Mouse (Mus musculus) thymus, postnatal 14 days (tissue): ENCODE results near the gene R3hdm4.
"Not testable (repeated sequence)": the region's sequence is repeated elsewhere in the genome, so short reads cannot be mapped to it uniquely, and the experiment has no call there.

ENCODE experiments used
- DNase-seq: peaks from one replicate; pipeline ENCODE4 v3.0.0; 2021

R3hdm4 gene

DNA sequence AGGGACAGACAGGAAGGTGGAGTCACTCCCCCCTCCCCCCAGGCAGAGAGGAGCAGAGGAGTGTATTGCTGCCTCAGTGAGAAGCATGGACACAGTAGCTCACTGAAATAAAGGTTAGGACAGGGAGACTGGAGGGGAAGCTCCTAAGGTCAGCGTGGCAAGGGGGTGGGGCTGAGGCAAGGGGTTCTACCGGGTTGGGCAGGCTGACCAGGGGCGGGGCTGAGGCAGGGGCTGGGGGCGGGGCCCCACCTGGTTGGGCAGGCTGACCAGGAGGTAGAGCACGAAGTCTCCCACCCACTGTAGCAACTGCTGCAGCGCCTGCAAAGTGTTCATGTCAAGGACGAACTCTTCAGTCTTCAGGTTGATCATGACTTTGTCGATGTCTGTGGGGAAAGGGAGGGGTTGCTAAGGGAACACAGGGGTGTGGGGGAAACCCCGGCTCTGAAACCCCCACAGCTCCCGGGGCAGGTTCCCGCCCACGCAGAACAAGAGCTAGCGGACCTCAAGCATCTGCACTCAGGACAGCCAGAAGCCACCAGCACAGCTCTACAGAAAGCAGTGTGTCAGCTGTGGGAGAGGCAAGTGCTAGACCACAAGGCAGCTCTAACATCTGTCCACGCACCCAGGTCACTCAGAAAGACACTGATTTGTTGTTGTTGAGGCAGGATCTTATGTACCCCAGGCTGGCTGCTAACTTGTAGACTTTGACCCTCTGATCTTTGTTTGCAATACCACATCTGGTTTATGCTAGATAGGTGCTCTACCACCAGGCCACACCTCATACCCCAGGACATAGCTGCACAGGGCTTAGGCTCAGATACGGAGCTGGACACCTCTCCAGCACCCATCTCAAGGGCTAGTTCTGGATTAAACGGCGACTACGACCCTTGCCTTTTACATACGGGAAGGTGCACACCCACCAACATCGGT is 23.4 kb downstream of the R3hdm4 start:
- DNase-seq = no peak

DNA sequence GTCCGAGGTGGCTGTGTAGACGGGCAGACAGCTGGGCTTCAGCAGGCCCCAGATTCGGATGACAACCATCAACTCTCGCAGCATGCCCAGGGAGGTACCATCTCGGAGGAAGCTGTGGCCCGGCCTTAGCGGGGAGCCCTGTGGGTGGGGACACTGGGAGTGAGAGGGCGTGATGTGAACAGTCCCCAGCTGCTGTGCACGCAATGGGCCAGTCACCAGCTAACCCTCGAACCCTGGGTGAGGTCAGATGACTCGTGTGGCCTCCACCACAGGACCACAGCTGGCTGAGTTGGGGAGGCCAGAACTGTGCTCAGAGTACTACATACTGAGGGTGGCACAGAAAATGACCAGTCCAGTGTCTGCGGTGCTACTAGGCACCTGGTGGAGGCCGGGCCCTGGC is 24.2 kb downstream of the R3hdm4 start:
- no peak for DNase-seq

GRCm38 (mm10) chr10:79896306-79896705 is 24.7 kb downstream of the R3hdm4 start:
- no peak for DNase-seq

DNA sequence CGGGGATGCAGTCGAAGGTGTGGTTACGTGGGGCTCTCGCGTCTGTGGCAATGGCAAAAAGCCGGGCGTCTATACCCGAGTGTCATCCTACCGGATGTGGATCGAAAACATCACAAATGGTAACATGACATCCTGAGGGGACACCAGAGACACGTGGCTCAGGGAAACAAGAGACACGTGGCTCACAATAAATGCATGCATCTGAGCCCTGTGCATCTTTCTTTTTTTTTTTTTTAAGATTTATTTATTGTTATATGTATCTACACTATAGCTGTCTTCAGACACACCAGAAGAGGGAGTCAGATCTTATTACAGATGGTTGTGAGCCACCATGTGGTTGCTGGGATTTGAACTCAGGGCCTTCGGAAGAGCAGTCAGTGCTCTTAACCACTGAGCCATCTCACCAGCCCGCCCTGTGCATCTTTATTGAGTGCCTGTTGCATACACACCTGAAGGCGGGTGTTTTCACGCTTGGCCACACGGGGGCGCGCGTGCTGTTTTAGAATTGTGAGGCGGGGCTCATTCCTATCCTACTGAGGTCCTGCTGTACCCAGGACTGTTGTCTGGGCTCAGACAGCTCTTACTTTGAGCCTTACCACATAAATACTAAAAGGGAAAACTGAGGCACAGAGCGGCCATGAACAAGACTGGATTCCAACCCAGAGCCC is 28.4 kb downstream of the R3hdm4 start:
- DNase-seq = peak; percentile 89

GRCm38 (mm10) chr10:79890670-79891069 is 30.3 kb downstream of the R3hdm4 start, which contains the start of gene Cfd:
Cfd (plus strand) TSS chr10:79890853.
- no peak for DNase-seq

- no peak for DNase-seq
These were observed 31.6 kb downstream of the R3hdm4 start for GRCm38 (mm10) chr10:79889386-79889785.

DNA sequence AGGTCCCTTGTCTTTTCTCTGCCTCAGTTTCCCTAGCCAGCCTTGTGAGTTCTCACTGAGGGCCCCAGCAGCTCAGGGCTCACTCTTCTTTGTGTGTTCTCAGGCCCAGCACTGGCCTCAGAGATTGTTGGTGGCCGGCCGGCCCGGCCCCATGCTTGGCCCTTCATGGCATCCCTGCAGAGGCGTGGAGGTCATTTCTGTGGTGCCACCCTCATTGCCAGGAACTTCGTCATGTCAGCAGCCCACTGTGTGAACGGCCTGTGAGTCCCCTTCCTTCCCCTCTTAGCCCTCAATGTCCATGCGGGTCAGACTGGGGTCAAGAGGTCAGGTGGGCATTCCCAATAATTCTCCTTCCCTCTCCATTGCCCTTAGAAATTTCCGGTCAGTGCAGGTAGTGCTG is 34.4 kb downstream of the R3hdm4 start:
- no peak for DNase-seq

DNA sequence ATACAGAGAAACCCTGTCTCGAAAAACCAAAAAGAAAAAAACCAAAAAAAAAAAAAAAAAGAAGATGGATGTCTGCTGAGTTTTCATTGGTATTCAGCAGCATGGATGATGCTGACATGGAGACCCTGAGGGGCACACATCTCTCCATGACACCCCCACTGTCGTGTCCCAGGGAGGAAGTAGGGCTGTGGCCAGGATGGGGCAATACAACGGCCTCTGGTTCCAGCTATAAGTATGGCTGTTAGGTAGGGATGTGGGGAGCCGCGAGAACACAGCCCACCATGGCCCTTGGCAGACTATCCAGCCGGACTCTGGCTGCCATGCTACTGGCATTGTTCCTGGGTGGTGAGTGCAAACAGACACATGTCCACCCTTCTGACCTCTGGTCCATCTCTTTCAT is 35.0 kb downstream of the R3hdm4 start, which contains the start of gene Elane:
Gene Elane, plus strand, starts transcription at position 194 of the 400 bp plus-strand sequence.
- no peak for DNase-seq

- not testable (repeated sequence) for DNase-seq
These were observed 36.1 kb downstream of the R3hdm4 start for GRCm38 (mm10) chr10:79884938-79885337.

DNA sequence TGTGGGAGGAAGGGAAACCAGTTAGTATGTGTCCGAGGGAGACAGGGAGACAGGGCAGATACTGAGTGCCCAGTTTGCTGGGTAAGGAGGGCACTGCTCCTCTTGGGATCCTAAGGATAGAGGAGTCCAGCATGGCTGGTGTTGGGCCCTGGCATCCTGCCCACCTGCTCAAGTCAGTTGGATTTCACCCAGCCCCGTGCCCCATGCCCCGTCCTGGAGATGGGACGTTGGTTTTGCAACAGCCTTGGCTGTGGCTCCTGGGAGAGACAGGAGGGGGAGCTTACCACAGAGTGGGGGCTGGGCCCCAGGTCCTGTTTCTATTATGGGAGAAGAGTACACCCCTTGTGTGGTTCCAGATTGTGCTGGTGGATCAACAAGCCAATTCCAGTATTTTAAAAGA is 36.6 kb downstream of the R3hdm4 start:
- DNase-seq = no peak

- peak; percentile 75 for DNase-seq
These were observed 37.5 kb downstream of the R3hdm4 start for GRCm38 (mm10) chr10:79883297-79884084.

- no peak for DNase-seq
These were observed 39.0 kb downstream of the R3hdm4 start for GRCm38 (mm10) chr10:79881981-79882380.

GRCm38 (mm10) chr10:79880721-79881120 is 40.3 kb downstream of the R3hdm4 start:
- no peak for DNase-seq

DNA sequence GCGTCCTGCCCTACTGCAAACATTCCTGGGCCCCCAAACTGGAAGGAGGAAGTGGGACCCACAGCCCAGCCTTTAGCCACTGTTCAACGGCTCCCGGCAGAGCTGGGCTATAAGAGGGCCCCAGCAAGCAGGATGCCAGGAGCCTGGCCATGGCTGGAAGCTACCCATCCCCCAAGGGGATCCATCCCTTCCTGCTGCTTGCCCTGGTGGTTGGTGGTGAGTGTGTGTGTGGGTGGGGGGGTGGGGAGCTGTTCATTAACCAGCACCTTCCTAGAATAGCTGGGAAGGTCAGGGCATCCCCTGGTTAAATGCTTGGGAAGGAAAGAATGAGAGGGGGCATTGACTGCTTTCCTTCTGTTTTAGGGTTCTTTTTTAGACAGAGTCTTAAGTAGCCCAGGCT is 41.5 kb downstream of the R3hdm4 start:
- no peak for DNase-seq

- DNase-seq = no peak
These were observed 43.3 kb downstream of the R3hdm4 start for GRCm38 (mm10) chr10:79877757-79878156.

- DNase-seq = no peak
These were observed 43.8 kb downstream of the R3hdm4 start for GRCm38 (mm10) chr10:79877174-79877573.

GRCm38 (mm10) chr10:79874290-79874862 is 46.6 kb downstream of the R3hdm4 start, which contains the start of the genes Prtn3 and Plppr3:
Prtn3 (plus strand) TSS chr10:79874476.
Plppr3 (minus strand) TSS chr10:79874634.
- peak; percentile 20 for DNase-seq

DNA sequence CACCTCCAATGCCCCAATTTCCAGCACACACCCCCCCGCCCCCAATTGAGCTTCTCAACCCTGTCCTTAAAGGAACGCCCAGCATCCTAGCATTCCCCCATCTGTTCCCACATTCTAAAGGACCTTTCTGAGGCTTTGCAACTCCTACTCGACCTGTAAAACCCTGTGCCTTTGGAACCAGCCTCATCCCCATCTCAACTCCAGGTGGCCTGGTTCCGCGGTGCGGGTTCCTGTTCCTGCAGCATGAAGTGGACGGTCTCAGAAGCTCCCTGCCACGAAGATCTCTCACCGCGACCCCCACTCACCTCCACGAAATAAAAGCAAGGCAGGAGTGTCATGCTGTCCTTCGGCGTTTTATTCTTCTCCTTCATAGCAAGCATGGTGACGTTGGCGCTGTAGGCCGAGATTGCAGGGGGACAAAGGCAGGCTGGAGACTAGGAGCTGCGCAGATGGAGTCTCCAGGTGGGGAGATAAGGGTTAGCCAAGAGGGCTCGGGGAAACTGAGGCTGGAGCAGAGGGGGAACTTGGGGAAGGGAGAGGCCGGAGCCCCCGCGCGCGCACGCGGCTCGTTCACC is 47.2 kb downstream of the R3hdm4 start:
- no peak for DNase-seq

GRCm38 (mm10) chr10:79873313-79873712 is 47.7 kb downstream of the R3hdm4 start:
- no peak for DNase-seq

GRCm38 (mm10) chr10:79872862-79873261 is 48.1 kb downstream of the R3hdm4 start:
- DNase-seq = no peak

DNA sequence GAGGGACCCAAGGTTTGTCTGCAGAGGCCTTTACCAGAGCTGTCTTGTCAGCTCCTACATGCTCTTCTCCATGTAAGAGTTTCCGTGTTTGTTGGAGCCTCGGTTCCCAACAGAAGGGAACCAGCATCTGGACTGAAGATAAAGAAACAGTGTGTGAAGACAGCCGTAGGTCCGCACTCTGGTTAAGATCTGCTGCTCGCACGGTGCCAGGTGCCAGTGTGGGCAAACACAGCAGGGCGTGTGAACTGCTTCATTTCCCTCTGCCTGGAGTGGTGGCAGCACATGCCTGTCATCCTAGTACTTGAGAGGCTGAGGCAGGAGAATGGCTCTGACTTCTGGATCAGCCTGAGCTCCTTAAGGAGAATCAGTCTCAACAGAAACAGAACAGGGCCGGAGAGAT is 49.2 kb downstream of the R3hdm4 start:
- no peak for DNase-seq

DNA sequence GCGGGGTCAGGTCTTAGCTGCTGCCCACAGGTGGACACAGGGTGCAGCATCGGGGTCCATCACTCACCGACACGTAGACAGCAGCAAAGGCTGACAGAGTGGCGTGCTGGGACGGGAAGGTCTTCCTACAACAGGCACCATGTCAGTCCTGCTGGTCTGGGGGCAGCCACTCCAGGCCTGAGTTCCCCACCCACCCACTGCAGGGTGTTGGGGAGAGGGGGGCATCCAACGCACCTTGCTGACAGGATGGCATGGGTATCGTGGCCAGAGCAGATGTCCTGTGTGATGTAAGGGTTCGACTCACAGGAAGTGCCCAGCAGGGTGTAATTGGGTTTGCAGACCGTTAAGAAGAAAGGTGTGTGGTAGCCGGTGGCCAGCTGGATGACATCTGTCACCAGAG is 54.4 kb downstream of the R3hdm4 start:
- DNase-seq = no peak
